Mouse (Mus musculus) spleen, adult 2 months (tissue): Measurements from ENCODE around the gene Mrnip. TPM values are rescaled to one million over a fixed set of nuclear protein-coding genes. Genes with fewer than 3 reads are reported as not detected.

Experiments used
- DNase-seq, 2 experiments: peaks; one replicate each; pipeline versions ENCODE4 v3.0.0 to v3.0.0-alpha.2; 2012 to 2021; ENCODE audit warnings: low spot score in 2 of 2, low read depth in 1 of 2
- H3K27ac ChIP-seq: fragments of 200-500 bp; 2 replicates; pipeline ENCODE4 v1.5.1; 2012; ENCODE audit warnings: low read length, inconsistent platforms; ENCODE audit not compliant: insufficient read depth
- H3K27me3 ChIP-seq: fragments of 200-500 bp; 2 replicates; pipeline ENCODE4 v1.6.1; 2012; ENCODE audit warnings: mild to moderate bottlenecking, moderate library complexity, low read length, inconsistent platforms; ENCODE audit not compliant: control insufficient read depth, insufficient read depth
- H3K36me3 ChIP-seq: fragments of 200-500 bp; 2 replicates; pipeline ENCODE4 v1.6.1; 2012; ENCODE audit warnings: mild to moderate bottlenecking, low read length, inconsistent platforms; ENCODE audit not compliant: control insufficient read depth, insufficient read depth
- H3K4me1 ChIP-seq: fragments of 200-500 bp; 2 replicates; pipeline ENCODE4 v1.6.1; 2011; ENCODE audit warnings: inconsistent platforms; ENCODE audit not compliant: control insufficient read depth, insufficient read depth, insufficient read length
- H3K4me3 ChIP-seq: fragments of 200-500 bp; 2 replicates; pipeline ENCODE4 v1.5.1; 2011; ENCODE audit warnings: mild to moderate bottlenecking, inconsistent platforms; ENCODE audit not compliant: insufficient read depth, insufficient read length; ENCODE audit errors: extremely low read depth
- CTCF ChIP-seq: fragments of 200-500 bp; IDR thresholded peaks from 2 replicates; pipeline ENCODE4 v1.5.1; 2011; ENCODE audit warnings: mild to moderate bottlenecking, inconsistent platforms; ENCODE audit not compliant: insufficient read depth, insufficient read length, insufficient replicate concordance; ENCODE audit errors: extremely low read depth
- POLR2A ChIP-seq: fragments of 200-500 bp; IDR thresholded peaks from 2 replicates; pipeline ENCODE4 v1.6.1; 2011; ENCODE audit warnings: low read depth, low read length, inconsistent platforms
- WGBS: fragments of 180-500 bp; shearing (Covaris S2); methylation state at CpG from one replicate; pipeline ENCODE4 v1.1.7; 2018; 5-methylcytosine and 5-hydroxymethylcytosine counted together
- polyA plus RNA-seq: library from polyadenylated mRNA; depleted of rRNA; stranded (reverse); fragments of >200 nt; gene quantifications from 2 replicates; pipeline ENCODE4 v1.2.3, GENCODE M21; 2012

Gene Mrnip
- polyA plus RNA-seq, 1 experiment = 2.4 TPM

- Histone ChIP-seq H3K27ac (no peak overlapping the region), H3K4me3 (peak overlapping the region; percentile 85), H3K27me3 (no peaks in the 10 kb centered on the region), H3K36me3 (peaks cover under 1% of the 10 kb centered on the region; the same call in 1 of the 2 replicates), H3K4me1 (peaks cover 4% of the 10 kb centered on the region; the same call in 1 of the 2 replicates)
- no peak for DNase-seq
- 3% methylated on average over 66 of the region's 66 CpGs for WGBS
- TF ChIP-seq CTCF (no peak), POLR2A (no peak)
These were observed 62.9 kb downstream of the Mrnip start for GRCm38 (mm10) chr11:50236937-50237835.

- Histone ChIP-seq H3K4me3 (peak within 1 kb of the TSS; percentile 85; the same call in 1 of the 2 replicates), H3K27ac (no peak within 1 kb of the TSS), H3K36me3 (no peaks in the 10 kb centered on the region), H3K4me1 (peaks cover 4% of the 10 kb centered on the region; the same call in 1 of the 2 replicates), H3K27me3 (no peaks in the 10 kb centered on the region)
- 46% methylated on average over 10 of the region's 10 CpGs for WGBS
- TF ChIP-seq POLR2A = no peak
- no peak for DNase-seq
These were observed 64.1 kb downstream of the Mrnip start, which contains the start of gene Ltc4s for GRCm38 (mm10) chr11:50238324-50238723. Ltc4s (minus strand) TSS chr11:50238616.

GRCm38 (mm10) chr11:50238821-50239791 lies 64.9 kb downstream of the Mrnip start:
- TF ChIP-seq POLR2A = no peak
- TF ChIP-seq CTCF = no peak
- H3K4me3 ChIP-seq = no peak overlapping the region
- no peak for DNase-seq
- H3K27me3 ChIP-seq = no peaks in the 10 kb centered on the region
- WGBS = 67% methylated on average over 9 of the region's 9 CpGs
- H3K36me3 ChIP-seq = no peaks in the 10 kb centered on the region
- peaks cover 4% of the 10 kb centered on the region; the same call in 1 of the 2 replicates for H3K4me1 ChIP-seq
- H3K27ac ChIP-seq = no peak overlapping the region

- WGBS = 40% methylated on average over 7 of the region's 7 CpGs
- no peaks in the 10 kb centered on the region for H3K36me3 ChIP-seq
- no peaks in the 10 kb centered on the region for H3K27me3 ChIP-seq
- H3K4me1 ChIP-seq = peaks cover 4% of the 10 kb centered on the region; the same call in 1 of the 2 replicates
- no peak overlapping the region for H3K27ac ChIP-seq
- TF ChIP-seq CTCF (no peak), POLR2A (no peak)
- no peak overlapping the region for H3K4me3 ChIP-seq
- DNase-seq = no peak
These were observed 66.1 kb downstream of the Mrnip start for GRCm38 (mm10) chr11:50240235-50240911.

- Histone ChIP-seq H3K27me3 (no peaks in the 10 kb centered on the region), H3K27ac (no peak overlapping the region), H3K36me3 (no peaks in the 10 kb centered on the region), H3K4me3 (no peak overlapping the region), H3K4me1 (no peaks in the 10 kb centered on the region)
- TF ChIP-seq POLR2A = no peak
- TF ChIP-seq CTCF = no peak
- peak in 1 of 2 experiments; percentile 39 for DNase-seq
- WGBS = 32% methylated on average over 6 of the region's 6 CpGs
These were observed 69.7 kb downstream of the Mrnip start for GRCm38 (mm10) chr11:50243926-50244325.

GRCm38 (mm10) chr11:50245269-50245668 lies 71.0 kb downstream of the Mrnip start:
- no peak for TF ChIP-seq CTCF
- no peak for TF ChIP-seq POLR2A
- no peak overlapping the region for H3K27ac ChIP-seq

More at GRCm38 (mm10) chr11:50245269-50245668, 71.0 kb downstream of the Mrnip start:
- WGBS = 60% methylated on average over 5 of the region's 5 CpGs
- Histone ChIP-seq H3K4me1 (no peaks in the 10 kb centered on the region), H3K36me3 (no peaks in the 10 kb centered on the region), H3K4me3 (no peak overlapping the region), H3K27me3 (no peaks in the 10 kb centered on the region)
- DNase-seq = no peak
